Mouse (Mus musculus): ENCODE data around the gene Dhx40.
A peak's percentile ranks its signal among the peaks of the same experiment; 100 is the strongest.
"Not testable (repeated sequence)": the region's sequence is repeated elsewhere in the genome, so short reads cannot be mapped to it uniquely, and the experiment has no call there.

Dhx40 gene

DNA sequence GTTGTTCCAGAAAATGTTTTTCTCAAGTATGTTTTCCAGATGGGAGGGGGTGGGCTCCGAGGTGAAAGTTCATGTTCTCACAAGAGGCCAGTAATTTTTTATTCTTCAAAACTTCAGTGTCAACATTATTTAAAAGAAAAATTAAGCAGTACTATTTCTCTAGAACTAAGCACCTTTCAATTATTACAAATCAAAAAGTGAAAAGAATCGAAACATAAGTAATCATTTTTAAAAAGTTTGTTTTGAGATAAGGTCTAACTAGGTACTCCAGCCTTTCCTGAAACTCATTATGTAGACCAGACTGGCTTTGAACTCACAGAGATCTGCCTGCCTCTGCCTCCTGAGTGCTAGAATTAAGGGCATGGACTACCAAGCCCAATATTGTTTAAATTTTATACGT, 8.7 kb upstream of the Dhx40 start:
- DNase-seq, result not testable (repeated sequence)

DNA sequence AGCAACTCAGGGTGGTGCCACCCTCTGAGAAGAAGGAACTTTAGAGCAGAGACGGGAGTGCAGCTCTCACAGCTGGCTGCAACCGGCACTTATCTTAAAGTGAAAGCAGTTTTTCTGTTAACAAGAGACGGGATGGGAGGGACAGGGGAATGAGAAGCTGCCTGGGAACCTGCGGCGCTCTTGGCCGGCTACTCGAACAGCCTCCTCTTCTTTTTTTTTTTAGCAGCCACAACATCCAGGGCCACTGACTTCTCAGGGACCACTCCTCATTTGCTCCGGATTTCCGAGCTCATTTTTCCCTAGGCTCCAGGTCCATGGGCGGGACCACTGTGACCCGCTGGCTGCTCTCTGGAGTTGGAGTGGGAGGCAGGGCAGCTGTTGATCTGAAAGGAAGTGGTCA, 6.9 kb upstream of the Dhx40 start:
- not testable (repeated sequence) for DNase-seq

DNA sequence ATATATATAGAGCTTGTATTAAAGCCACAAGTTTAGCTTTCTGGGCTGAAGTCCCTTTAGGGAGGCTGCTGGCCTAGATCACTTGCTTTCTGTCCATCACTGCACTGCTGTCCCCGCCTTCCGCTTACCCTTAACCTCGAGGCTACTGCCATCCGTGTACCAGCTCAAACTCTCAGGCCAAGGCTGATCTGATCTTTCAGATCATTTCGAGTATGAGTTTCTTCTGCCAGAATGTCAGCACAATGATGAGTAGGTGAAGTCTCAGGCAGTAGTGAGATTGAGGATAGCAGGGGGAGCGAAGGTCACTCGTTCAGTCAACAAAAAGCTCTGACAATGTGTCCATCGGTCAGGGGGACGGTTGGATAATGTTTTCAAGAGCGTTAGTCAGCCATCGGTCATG, 5.7 kb upstream of the Dhx40 start:
- not testable (repeated sequence) for DNase-seq

DNA sequence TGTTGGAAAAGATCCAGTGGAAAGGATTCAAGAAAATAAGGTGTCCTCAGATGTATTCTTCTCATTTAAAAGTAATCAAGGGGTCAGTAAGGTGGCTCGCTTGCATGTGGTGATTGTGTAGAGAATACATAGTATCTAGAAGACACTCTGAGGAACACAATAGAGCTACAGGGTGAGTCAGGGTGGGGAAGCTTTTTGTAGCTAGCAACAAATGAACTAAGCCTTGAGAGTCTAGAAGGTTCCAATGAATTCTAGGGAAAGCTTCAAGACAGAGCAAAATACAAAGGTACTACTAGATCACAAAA, 3.7 kb upstream of the Dhx40 start:
- no peak for DNase-seq

DNA sequence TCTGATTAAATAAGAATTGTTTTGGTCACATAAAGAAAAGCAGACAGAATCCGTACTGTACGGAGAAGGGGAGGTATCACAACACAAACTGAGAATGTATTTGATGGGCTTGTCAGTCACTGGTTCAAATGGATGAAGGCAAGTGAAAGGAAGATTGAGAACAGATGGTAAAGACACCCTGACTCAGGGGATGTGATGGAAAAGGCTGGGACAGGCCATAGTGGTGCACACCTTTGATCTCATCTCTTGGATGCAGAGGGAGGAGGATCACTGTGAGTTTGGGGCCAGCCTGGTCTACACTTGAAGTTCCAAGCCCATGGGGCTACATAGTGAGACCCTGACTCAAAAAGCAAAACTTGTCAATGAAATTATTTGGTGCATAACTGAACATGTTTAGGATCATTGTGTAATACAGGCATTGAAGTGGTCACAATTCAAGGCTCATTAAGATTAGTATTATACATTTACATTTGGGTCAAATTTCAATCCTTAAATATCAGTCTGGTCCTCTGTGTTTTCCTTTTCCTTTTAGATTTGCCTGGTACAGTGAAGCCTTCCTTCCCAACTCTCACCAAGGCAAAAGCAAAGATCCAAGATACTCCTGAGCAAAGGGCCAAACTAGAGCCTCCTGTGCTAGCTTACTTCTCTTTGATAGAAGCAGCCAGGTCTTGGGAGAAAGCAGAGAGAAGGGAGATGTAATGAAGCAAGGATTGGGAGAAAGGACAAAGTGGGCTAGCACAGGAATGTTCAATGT, 3.2 kb upstream of the Dhx40 start:
- no peak for DNase-seq

DNA sequence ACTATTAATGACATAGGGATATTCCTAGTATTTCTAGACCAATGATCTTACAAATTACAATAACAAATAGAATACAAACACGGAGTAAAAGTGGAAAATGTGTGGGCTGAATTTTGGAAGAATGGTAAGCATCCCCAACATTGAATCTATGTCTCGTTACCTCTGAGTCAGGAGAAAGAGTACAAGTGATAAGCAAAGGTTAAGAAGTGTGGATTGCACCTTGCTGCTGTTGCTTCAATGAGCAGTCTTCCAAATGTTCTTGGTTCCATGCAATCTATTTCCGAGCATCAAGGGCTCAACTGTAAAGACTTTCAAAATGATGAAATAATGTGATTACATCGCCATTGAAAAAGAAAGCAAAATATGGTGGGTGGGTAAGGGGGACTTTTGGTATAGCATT, 2.3 kb upstream of the Dhx40 start:
- DNase-seq, result no peak

DNA sequence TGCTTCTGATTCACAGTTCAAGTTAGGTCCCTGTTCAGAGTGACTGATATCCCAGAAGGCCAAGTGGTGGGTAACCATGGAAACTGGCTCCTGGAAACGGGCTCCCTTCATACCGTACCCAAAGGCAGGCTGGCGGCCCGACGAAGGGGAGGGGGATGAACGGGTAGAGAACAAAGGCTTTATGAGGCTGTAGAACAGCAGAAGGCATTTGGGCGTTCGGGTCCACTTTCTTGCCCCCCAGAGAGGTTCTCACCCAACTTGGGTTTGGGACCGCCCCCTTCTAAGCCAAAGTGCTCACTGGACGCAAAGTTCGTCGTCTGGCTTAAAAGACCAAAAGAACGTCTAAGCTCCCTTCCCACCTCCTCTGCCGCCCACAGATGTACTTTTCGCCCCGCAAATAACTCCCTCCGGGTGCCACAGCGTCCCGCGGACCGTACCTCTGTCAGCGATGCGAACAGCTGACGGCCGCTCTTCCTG, 507 bp downstream of the Dhx40 start:
- DNase-seq, result peak; percentile 54

DNA sequence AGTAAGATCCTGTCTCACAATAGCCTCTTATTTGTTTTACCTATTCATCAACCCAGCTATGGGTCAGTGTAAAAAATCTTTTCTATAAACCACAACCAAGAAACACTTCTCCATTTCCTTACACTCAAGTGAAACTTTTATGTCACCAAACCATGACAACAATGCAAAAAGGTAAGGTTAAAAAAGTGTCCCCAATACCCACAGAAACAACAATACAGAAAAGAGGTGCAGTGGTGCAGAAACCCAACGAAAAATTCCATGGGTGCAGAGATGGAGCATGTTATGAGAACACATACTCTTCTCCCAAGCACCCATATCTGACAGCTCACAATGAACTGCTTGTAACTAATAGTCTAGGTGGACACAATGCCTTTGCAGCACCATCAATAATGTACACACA, 13.4 kb downstream of the Dhx40 start:
- no peak for DNase-seq

DNA sequence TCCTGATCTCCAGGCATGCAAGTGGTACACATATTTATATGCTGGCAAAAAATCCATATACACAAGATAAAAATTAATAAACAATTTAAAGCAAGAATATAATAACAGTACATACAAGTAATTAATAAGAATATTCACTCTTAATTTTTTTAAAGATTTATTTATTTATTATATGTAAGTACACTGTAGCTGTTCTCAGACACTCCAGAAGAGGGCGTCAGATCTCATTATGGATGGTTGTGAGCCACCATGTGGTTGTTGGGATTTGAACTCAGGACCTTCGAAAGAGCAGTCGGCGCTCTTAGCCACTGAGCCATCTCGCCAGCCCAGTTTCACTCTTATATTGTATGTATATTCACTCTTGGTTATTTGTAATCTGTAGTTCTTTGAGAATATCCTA, 20.1 kb downstream of the Dhx40 start:
- not testable (repeated sequence) for DNase-seq

DNA sequence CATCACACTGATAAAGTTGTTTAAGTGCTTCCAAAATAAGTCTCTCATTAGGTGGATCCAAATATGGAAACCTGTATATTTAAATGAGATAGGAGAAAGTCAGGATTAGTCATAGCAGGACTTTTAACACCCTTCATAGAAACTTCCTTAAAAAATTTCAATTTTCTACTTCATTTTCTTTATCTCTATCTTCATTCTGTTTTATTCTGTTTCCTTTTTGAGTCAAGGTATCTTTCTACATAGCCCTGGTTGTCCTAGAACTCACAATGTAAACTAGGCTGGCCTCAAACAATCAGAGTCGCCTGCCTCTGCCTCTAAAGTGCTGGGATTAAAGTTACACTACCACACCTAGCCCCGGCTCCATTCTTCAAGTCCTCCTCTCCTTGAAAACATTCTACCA, 21.8 kb downstream of the Dhx40 start:
- no peak for DNase-seq

DNA sequence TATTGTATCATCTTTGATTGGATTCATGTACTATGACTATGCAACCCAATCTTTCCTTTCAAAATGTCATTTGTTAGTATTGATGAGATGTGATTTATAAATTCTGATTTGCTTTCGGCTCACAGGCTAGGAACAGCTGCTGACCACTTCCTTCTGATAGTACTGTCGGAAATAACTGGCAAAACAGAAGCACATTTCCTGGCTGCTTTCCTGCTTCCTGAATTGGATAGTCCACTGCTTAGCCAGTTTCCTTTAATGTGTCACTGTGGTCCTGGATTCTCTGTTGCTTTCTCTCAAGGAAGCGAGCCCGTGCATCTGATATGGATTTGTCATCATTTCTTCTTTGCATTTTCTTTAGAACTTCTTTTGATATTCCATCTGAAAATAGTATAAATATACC, 37.7 kb downstream of the Dhx40 start:
- no peak for DNase-seq

DNA sequence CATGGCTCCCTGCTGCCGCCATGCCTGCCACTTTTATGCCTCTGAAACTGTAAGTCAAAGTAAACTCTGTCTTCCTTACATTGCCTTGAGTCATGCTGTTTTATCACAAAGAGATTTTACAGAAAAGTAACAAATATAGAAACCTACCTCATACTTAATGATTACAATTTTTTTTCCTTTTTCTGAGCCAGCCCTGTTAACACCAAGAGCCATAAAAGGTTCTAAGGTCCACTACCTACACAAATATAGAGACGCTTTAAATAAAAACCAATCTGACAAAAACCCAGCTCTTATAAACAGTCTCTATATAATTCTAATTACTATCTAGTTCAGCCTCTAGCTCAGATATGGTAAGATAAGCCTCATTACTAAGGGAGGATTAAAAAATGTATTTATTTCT, 43.0 kb downstream of the Dhx40 start:
- no peak for DNase-seq

DNA sequence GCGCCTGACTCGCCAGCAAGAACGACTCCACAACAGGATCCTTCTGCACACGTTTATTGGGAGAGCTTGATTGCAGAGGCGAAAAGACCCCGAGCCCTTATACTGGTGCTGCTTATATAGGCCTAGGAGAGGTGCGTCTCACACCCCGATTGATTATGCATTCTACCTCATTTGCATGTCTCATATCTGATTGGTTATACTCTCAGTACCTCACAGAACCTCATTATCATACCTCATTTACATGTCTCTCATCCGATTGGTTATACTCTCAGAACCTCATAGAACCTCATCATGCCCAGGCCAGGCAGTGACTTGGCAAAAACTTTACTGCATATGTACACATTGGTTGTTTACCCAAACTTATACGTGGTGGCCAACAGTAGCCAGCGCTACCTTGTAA, 44.4 kb downstream of the Dhx40 start:
- DNase-seq, result not testable (repeated sequence)

DNA sequence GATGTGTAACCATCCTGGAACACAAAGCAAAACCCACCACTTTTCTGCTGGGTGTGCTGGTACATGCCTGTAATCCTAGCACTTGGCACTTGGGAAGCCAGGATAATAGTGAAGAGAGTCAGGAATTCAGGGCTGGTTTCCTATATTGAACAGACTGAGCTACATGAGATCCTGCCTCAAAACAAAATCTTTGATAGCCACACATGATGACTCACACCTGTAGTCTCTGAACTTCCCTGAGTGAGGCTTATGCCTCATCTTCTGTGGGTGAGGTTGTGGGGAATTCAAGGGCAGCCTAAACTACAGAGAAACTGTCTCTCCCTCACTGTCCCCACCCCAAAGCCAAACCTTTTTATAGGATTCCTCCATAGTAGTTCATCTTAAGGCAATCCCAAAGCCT, 47.2 kb downstream of the Dhx40 start:
- no peak for DNase-seq

DNA sequence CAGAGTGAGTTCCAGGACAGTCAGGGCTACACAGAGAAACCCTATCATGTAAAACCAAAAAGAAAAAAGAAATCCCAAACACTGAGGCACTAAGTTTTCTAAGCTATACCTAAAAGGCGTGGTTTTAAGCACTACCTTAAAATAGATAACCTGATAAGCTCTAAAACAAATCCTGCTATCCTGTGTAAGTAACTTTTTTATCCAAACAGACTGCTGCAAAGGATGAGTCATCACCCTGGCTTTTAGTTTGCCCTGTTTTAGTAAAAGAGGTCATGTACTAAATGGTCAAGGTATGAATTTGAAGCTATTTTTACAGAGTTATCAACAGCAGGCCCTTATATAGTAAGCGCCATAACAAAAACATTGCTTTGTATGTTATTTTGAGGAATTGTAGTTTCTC, 47.7 kb downstream of the Dhx40 start:
- DNase-seq, result no peak

DNA sequence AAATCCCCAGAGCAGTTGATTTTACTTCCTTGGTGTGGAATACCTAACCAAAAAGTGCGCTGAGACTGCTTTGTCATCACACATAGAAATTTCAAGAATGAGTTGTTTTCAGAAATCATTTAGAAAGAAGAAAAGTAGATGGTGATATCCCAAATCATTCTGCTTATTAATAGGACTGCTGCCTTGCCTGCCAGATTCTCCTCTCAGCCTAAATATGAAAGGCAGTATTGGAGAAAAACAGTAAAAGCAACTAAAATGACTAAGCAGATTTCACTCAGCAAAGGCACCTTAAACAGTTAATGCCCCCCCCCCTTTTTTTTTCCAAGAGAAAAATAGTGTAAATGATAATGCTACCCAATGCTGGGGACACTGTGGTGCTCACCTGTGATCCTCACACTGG, 48.3 kb downstream of the Dhx40 start:
- DNase-seq, result no peak

DNA sequence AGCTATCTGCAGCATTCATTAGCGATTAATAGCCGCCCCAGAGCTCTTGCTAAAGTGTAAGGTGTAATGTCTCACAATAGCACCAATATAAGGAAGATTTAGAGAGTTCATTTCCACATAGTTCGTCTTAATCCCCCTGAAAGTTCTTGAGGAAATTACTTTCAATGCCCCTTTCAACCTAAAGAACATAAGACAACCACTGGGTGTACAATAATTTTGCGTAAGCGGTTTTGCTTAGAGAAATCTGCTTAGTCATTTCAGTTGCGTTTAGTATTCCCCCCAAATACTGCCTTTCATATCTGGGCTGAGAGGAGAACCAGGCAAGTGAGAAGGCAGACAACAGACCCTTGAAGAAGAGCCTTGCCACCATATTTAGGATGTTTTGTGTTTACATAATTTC, 49.0 kb downstream of the Dhx40 start:
- DNase-seq, result no peak

DNA sequence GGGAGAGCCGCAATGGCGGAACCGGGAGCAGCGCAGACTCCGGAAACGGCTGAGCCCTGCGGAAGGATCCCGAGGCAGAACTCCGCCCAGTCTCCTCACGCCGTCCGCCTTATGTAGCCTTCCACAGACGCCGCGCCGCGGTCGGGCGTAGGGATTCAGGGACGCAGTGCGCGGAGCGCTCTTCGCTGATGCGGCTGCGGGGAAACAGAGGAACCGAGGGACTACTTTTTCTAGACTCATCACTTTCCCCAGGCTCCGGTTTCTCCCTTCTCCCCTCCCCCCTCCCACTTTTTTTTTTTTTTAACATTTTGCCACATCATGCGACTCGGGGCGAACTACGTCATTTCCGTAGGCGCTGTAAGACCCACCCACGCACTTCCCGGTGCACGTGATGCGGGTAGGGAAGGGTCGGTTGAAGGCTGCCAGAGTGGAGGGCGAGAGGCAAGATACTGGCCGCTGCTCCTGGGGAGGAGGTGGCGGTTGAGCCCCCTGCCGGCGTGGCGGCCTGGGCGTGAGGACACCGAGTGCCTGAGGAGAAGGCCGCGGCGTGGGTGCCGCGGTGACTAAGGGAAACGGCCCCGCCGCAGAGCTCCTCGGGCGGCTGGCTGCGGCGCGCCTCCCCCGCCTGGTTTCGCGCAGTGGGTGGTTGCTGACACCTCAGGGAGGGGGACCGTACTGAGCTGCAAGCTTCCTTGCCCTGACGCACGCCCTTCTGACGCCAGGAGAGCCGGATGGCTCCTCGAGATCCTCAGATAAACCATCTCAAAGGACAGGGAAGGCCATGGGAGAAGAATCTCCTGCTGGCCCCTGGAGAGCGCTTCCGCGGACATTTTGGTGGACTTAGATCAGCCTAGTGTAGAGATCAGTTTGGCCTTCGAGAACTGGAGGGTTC, 49.8 kb downstream of the Dhx40 start, which contains the start of gene Cltc:
Cltc (minus strand) TSS at position 86 of the 892 bp plus-strand sequence.
- peak; percentile 96 for DNase-seq

DNA sequence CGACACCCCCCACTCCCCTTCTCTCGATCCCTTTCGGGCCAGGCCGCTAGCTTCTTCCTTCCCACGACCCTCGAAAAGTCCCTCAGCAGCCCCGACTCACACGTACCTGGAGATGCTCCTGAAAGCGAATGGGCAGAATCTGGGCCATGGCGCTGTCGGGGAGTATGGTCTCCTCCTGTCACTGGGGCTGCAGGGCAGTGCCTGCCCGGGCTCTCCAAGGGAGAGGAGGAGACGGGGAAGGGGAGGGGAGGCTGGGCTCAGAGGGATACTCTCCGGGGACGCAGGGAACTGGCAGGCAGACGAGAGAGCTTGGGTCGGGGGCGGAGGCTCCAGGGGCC, 50.4 kb downstream of the Dhx40 start:
- DNase-seq, result no peak

DNA sequence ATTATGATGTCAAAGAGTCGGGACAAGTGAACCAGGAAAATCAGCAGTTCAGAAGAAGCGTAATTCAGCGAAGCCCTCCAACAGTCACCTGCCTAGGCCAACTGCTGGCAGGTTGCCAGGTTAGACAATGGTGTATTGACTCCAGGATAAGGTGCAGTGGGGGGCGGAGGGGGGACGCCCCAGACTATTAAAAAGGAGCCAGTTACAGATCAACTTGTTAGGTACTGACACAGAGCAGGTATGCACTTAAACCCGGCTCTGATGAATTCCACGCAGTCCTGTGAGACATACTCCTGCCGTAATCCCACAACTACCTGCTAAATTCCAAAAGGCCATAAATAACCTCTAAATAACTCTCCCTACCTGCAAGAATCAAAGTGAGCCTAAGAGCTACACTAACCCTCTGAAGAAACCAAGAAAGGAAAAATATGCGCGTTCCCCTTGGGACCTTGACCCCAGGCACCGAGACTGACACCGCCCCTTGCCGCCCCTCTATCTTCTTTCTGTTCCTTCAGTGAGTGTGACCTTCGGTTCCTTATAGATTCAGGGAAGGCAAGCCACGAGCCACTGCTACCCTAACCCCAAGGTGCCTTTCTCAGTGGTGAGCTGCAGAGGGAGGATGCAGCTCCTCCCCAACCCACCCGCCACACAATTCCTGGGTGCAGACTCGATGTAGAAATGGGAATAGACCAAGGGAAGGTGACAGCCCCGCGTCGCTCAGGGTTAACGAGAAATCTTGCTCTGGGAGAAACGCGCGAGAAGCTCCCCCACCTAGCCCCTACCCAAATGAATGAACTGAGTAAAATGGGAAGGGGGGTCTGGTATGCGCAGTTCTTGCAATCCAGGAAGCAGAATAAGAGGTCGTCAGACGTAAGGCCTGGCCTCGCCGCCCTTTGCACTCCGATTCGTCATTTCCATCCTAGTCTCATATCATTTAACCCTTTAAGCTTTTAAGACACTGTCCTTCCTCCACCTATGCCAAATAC, 51.1 kb downstream of the Dhx40 start:
- DNase-seq, result peak; percentile 64

DNA sequence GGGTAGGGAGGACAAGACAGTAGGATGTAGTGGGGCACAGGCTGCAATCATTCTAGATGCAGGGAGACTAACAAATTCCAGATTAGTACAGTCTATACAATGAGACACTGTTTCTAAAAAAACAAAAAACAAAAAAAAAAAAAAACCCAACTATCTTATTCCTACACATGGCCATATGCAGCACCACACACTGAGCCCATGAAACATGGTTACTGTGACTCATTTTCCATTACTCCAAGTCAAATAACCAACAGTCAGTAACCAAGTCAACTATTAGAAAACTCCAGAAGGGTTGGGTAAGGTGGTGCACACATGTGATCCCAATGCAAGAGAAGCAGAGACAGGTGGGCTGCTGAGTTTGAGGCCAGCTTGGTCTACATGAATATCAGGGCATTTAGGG, 55.1 kb downstream of the Dhx40 start:
- DNase-seq, result no peak

DNA sequence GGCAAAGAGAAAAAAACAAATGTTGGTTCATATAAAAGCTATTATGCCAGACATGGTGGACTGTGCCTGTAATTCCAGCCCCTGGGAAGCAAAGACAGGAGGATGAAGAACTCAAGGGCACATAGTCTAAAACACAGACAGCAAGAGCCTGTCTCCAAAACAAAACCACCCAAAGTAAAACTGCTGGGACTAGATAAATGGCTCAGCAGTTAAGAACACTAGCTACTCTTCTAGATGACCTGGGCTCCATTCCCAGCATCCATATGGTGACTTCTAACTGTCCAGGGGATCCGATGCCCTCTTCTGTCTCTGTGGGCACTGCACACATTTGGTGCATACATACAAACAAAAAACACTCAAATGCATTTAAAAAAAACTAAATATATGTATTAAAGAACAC, 56.5 kb downstream of the Dhx40 start:
- DNase-seq, result no peak

DNA sequence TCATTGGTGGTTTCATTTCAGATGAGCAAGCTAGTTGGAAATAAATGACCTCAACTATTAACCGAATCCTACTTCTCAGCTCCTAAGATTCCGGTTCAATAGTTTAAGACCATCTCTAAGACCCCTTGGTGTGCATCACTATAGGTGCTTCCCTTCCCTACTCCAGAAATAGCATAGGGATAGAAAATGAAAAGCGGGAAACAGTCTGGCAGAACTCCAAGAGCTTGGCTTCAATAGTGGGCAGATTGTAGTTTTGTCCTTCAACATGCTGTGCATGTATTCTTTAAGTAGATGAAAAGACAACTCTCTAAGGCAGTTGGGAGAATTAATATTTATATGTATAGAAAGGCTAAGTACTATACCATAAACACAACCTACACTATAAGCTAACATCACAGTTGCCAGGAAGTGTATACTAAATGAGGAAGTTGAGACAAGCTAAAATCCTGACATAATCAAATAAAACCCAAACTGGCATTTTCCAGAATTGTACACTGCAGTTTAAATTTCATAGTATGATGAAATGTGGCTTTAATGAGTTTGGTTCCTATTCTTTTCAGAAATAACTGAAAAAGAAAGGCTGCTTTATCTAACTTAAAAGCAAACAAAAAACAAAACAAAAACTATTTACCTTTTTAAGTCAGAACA, 57.6 kb downstream of the Dhx40 start:
- DNase-seq, result no peak
